Mouse (Mus musculus): ENCODE measurements around the gene Mapk8ip1.
A peak's percentile ranks its signal among the peaks of the same experiment; 100 is the strongest.

Mapk8ip1 gene

DNA sequence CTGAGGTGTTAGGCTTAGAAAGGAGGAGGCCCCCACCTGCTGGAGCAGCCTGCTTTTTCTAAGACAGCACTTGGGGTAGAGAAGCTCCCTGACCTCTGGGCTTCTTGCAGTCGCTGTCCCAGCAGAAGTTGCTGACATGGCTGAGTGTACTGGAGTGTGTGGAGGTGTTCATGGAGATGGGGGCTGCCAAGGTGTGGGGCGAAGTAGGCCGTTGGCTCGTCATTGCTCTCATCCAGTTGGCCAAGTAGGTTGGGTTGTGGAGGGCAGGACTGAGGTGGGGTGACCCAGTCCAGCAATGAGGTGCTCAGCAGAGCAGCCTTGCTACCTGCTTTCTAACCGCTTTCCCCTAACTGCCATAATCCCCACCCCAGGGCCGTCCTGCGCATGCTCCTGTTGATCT is 23.7 kb downstream of the Mapk8ip1 start:
- H3K36me3 ChIP-seq (ENCODE audit: control insufficient read depth, insufficient read depth, low read length, poor library complexity, severe bottlenecking): peaks cover 6% of the 10 kb centered on the region
- no peaks in the 10 kb centered on the region for H3K27me3 ChIP-seq (ENCODE audit: control insufficient read depth, insufficient read depth, low read length, poor library complexity, severe bottlenecking)
- DNase-seq (ENCODE audit: low read depth, low spot score): no peak

DNA sequence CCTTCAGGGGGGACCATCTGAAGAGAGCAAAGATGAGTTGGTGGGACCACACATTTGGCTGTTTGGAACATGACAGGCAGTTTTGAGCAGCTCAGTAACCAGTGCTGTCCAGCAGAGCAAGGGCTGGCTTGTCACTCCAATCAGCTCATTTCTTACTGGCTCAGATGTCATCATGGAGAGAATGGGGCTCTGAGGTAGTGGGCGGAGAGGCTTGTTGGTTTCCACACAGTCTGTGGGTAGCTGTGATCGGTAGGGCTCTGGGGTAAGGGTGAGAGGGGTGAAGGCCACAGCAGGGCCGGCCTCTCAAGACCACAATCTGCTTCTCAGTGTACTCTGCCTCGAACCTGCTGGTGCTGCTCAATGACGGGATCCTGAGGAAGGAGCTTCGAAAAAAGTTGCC is 24.8 kb downstream of the Mapk8ip1 start:
- Histone ChIP-seq H3K27me3 (ENCODE audit: control insufficient read depth, insufficient read depth, low read length, poor library complexity, severe bottlenecking) (no peaks in the 10 kb centered on the region), H3K36me3 (ENCODE audit: control insufficient read depth, insufficient read depth, low read length, poor library complexity, severe bottlenecking) (peaks cover 6% of the 10 kb centered on the region)
- no peak for DNase-seq (ENCODE audit: low read depth, low spot score)

DNA sequence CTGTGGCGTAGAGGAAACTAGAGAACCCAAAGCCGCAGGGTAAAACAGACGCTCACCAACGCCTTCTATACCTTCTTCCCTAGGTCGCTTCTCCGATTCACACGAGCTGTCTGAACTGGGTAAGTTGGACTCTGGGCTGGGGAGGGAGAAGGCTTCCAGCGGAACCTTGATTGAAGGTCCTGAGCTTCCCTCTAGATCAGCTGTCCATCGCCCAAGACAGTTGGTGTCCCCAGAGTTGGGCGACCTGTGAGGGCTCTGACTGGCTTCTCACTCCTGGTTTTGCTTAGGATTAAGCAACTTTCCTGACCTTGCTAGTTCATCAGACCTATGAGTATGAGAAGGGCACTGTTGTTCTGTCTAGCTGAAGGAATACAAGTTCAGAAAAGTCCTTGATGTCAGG is 25.3 kb downstream of the Mapk8ip1 start:
- Histone ChIP-seq H3K36me3 (ENCODE audit: control insufficient read depth, insufficient read depth, low read length, poor library complexity, severe bottlenecking) (peaks cover 6% of the 10 kb centered on the region), H3K27me3 (ENCODE audit: control insufficient read depth, insufficient read depth, low read length, poor library complexity, severe bottlenecking) (no peaks in the 10 kb centered on the region)
- no peak for DNase-seq (ENCODE audit: low read depth, low spot score)

DNA sequence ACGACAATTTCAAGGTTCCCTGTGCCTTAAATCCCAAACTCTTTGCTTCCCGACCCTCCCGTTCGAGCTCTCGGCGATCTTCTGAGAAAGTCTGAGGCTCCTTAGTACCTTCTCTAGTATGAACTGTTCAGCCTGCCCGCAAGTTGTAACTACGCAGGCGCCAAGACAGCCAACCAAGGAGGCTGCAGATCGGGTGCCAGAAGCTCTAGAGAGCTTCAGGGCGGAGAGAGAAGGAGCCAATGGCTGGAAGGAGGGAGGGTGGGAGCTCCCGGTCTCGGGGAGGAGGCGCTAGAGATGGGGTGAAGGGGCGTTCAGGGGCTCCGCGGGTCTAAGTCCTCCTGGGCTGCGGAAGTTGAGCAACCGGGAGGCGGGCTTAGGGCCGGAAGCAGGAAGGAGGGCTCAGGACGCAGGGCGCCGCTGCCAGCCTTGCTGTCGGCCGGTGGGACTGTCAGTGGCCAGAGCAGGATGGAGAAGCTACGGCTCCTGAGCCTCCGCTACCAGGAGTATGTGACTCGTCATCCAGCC is 25.9 kb downstream of the Mapk8ip1 start:
- peak; percentile 97 for DNase-seq (ENCODE audit: low read depth, low spot score)
- Histone ChIP-seq H3K27me3 (ENCODE audit: control insufficient read depth, insufficient read depth, low read length, poor library complexity, severe bottlenecking) (no peaks in the 10 kb centered on the region), H3K36me3 (ENCODE audit: control insufficient read depth, insufficient read depth, low read length, poor library complexity, severe bottlenecking) (peaks cover 6% of the 10 kb centered on the region)

DNA sequence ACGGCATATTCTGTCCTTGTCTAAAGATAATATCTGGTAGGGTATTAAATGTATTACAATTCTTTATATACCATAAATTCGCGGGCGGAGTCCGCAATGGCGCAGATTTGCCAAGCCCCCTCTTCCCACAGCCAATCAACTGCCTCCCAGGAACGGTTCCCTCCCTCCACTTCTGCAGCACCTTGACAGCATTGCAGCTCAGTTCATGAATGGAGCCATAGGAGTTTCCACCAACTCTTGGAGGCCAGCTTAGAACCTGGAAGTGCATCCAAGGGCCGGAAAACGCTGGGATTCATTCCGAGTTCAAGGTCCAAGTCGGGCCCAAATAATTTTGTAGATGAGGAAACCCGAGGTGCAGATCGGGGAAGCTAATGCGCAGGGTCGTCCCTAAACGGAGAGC is 26.5 kb downstream of the Mapk8ip1 start, which contains the start of the genes Pex16 and Large2:
Pex16 (plus strand) TSS at position 163 of the 400 bp plus-strand sequence.
Large2 (minus strand) TSS at position 356 of the 400 bp plus-strand sequence.
- no peaks in the 10 kb centered on the region for H3K27me3 ChIP-seq (ENCODE audit: control insufficient read depth, insufficient read depth, low read length, poor library complexity, severe bottlenecking)
- peaks cover 6% of the 10 kb centered on the region for H3K36me3 ChIP-seq (ENCODE audit: control insufficient read depth, insufficient read depth, low read length, poor library complexity, severe bottlenecking)
- peak; percentile 68 for DNase-seq (ENCODE audit: low read depth, low spot score)

DNA sequence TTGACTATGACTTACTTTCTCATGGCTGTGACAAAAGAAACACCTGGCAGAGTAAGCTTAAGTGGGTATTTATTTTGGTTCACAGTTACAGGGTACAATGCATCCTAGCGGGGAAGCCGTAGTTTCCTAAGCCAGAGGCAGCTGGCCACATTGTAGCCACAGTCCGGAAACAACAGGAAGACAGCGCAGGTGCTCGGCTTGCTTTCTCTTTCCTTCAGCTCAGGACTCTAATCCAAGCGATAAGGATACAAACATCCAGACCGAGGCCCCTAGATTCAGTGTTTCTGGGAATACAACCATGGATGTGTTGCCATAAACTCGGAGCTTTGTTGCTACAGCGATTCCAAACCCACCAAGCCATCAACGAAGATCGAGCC is 27.6 kb downstream of the Mapk8ip1 start:
- DNase-seq (ENCODE audit: low read depth, low spot score): no peak
- no peaks in the 10 kb centered on the region for H3K36me3 ChIP-seq (ENCODE audit: control insufficient read depth, insufficient read depth, low read length, poor library complexity, severe bottlenecking)
- no peaks in the 10 kb centered on the region for H3K27me3 ChIP-seq (ENCODE audit: control insufficient read depth, insufficient read depth, low read length, poor library complexity, severe bottlenecking)

DNA sequence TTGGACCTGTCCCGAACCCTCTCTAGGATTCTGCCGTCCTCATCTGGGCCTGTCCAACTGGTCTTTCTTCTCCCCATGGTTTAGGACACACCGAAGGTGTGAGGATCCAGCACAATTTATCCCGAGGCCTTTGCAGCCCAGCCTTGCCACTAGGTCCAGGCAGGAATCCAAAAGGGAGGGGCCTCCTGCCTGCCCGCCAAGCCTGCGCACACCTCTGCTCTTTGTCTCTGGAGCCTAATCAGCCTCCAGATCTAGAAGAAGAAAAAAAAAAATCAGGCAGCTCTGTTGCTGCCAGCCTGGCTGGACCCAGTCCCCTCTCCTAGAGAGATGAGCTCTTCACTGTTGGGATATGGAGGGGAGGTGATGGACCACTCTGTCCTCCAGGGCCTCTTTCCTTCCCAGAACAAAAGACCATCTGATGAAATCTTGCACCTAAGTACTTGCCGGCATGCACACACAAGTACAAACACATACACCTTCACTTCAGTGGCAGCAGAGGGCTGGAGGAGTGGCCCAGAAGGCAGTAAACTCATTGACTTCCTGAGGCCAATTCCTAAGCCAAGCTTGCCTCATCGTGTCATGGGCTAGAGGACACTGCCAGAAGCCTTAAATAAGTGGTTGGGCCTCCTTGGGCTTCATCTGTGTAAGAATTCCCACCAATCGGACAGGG is 28.2 kb downstream of the Mapk8ip1 start:
- Histone ChIP-seq H3K27me3 (ENCODE audit: control insufficient read depth, insufficient read depth, low read length, poor library complexity, severe bottlenecking) (no peaks in the 10 kb centered on the region), H3K36me3 (ENCODE audit: control insufficient read depth, insufficient read depth, low read length, poor library complexity, severe bottlenecking) (no peaks in the 10 kb centered on the region)
- no peak for DNase-seq (ENCODE audit: low read depth, low spot score)

DNA sequence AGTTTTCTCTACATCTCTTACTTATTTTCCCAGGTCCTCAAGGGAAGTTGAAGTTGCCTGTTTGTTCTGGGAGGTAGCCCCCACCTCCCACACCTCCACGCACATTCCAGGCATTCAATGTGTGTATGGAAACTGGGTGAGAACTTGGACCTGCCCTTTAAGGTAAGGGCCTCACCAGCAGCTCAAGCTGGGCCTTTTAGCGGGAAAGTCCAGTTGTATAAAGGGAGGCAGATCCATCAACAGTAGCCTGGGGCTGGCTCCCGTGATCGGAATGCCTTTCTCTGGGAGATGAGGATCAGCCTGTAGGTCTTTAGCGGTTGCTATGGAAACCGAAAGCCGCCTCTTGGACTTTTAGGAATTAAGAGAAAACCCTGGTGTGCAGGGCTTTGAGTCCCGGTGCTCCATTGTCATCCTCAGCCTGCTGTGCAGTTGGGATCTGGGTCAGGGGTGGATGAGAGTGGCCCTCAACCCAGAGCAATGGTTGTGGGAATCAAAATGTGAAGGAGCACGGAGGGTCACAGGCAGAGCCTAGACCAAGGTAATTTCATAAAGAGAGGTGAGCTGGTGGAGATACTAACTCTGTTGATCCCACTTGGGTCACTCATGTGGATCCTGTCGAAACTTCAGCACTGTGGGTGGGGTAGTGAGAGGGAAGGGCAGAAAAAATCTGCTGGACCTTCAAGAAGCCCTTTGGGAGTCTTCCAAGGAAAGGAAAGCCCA is 28.9 kb downstream of the Mapk8ip1 start:
- Histone ChIP-seq H3K36me3 (ENCODE audit: control insufficient read depth, insufficient read depth, low read length, poor library complexity, severe bottlenecking) (no peaks in the 10 kb centered on the region), H3K27me3 (ENCODE audit: control insufficient read depth, insufficient read depth, low read length, poor library complexity, severe bottlenecking) (no peaks in the 10 kb centered on the region)
- no peak for DNase-seq (ENCODE audit: low read depth, low spot score)

DNA sequence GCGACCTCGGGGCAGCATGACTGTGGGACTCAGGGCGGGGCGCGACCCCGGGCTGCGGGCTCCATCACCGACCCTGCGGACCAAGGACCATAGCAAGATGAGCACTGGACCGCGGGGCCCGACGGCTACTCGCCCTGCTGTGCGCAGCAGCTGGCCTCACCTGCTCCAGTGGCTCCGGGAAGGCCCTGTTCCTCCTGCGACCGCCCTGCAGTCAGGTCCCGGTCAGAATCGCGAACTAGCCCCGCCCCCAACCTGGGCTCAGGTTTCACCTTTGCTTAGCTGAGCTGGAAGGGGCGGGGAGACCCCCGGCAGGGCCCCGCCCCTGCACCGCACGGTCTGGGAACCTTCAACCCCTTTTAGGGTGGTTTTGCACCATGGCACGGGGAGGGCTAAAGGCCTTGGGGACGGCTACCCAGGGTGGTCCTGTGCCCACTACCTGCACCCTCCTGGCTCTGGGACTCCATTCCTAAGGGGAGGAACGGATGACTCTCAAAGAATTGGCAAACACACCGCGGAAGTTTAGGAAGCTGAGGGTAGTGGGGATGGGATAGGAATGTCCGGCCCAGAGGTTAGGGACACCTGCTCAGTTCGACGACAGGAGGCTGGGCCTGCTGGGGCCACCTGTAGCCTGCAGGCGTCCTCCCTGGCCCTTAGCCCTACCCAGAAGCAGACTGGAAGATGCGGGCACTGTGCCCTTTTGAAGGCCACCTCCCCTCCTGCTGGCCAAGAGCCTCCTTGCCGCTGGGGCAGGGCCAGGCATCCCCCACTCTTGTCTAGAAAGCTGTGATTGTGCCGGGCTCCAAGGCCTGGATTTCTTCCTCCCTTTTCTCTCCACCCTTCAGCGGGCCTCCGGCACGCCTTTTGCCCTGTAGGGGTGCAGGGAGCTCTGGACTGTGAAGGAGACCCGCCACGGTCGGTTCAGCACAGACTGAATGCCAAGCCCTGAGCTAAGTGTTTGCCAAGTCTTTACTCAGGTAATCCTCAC is 29.9 kb downstream of the Mapk8ip1 start:
- Histone ChIP-seq H3K27me3 (ENCODE audit: control insufficient read depth, insufficient read depth, low read length, poor library complexity, severe bottlenecking) (no peaks in the 10 kb centered on the region), H3K36me3 (ENCODE audit: control insufficient read depth, insufficient read depth, low read length, poor library complexity, severe bottlenecking) (no peaks in the 10 kb centered on the region)
- peak; percentile 43 for DNase-seq (ENCODE audit: low read depth, low spot score)

DNA sequence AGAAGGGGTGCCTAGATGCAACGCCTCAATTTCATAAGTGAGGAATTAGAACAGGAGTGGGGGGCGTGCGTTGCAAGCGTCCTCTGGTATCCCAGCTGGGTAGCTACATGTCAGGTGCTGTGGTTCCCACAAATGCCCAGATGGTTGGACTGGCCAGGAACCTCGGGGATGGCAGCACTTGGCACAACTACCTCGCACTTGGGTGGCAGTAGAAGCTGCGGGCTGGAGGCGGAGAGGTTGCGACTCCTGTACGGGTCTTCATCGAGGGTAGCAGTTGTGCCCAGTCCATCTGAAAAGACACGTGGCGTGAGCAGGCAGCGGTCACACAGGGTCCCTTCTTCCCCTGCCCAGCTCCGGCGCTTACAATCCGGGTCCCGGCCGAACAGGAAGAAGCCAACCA is 30.7 kb downstream of the Mapk8ip1 start:
- DNase-seq (ENCODE audit: low read depth, low spot score): no peak
- no peaks in the 10 kb centered on the region for H3K36me3 ChIP-seq (ENCODE audit: control insufficient read depth, insufficient read depth, low read length, poor library complexity, severe bottlenecking)
- H3K27me3 ChIP-seq (ENCODE audit: control insufficient read depth, insufficient read depth, low read length, poor library complexity, severe bottlenecking): no peaks in the 10 kb centered on the region

DNA sequence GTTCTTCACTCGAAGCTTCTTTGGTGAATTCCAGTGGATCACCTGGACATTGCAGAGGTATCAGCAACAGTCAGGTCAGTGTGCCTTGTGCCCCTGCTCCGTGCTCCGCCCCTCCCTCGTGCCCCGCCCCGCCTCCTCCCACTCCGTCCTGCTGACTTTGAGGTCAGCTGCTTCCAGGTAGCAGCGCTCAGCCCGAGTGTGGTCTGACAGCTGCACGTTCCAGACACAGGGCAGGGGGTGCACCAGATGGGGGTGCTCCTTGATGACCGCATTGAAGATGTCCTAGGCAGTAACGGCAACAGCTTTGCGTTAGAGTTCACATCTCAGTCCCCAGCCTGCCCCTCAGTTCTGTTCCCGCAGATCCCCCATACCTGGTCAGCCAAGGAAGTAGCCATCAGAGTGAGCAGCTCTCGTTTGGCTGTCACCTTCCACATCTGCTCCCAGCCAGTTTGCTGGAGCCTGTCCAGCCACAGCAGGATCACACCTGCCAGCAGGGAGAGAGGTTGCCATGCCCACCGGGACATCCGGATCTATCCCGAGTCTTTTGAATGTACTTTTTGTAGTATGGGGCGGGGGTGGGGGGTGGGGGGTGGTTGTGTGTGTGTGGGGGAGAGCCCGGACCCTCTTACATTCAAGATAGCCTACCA is 33.6 kb downstream of the Mapk8ip1 start:
- H3K27me3 ChIP-seq (ENCODE audit: control insufficient read depth, insufficient read depth, low read length, poor library complexity, severe bottlenecking): no peaks in the 10 kb centered on the region
- no peak for DNase-seq (ENCODE audit: low read depth, low spot score)
- no peaks in the 10 kb centered on the region for H3K36me3 ChIP-seq (ENCODE audit: control insufficient read depth, insufficient read depth, low read length, poor library complexity, severe bottlenecking)

DNA sequence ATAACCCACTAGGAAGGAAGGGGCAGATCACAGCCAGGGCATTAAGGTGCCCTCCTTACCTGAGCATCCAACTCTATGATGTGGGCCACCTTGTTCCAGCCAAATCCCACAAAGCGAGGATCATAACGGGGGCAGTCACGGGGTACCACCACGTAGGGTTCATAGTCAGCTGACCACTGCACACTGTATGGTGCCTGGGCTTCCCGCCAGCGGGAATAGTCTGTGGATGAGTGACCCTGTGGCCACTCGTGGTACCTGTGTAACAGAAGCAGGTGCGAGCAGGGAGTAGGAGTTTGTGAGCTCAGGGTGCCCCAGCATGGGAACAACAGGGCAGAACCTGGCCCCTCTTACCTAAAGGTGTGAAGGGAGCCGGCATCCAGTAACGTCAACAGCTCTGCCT is 35.5 kb downstream of the Mapk8ip1 start:
- DNase-seq (ENCODE audit: low read depth, low spot score): no peak
- H3K27me3 ChIP-seq (ENCODE audit: control insufficient read depth, insufficient read depth, low read length, poor library complexity, severe bottlenecking): no peaks in the 10 kb centered on the region
- peaks cover 2% of the 10 kb centered on the region; the same call in 1 of the 2 replicates for H3K36me3 ChIP-seq (ENCODE audit: control insufficient read depth, insufficient read depth, low read length, poor library complexity, severe bottlenecking)

DNA sequence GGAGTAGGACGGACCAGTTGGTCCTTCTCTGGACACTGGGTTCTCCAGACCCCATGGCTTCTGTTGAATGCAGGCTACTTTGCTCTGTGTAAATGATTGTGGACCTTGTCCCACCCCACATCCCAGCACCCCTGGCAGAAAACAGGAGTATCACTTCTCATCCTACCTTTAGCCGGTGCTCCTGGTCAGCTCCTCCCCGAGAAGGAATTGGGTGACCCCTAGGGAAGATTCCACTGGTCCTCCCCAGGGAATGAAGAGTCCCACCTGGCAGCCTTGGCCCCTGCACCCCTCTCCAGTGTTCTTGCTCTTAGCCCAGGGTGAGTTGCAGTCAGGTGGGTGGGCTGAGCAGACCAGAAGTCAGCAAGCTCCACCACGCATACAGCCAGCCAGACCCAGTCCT is 37.0 kb downstream of the Mapk8ip1 start:
- no peak for DNase-seq (ENCODE audit: low read depth, low spot score)
- peaks cover 6% of the 10 kb centered on the region for H3K36me3 ChIP-seq (ENCODE audit: control insufficient read depth, insufficient read depth, low read length, poor library complexity, severe bottlenecking)
- no peaks in the 10 kb centered on the region for H3K27me3 ChIP-seq (ENCODE audit: control insufficient read depth, insufficient read depth, low read length, poor library complexity, severe bottlenecking)

DNA sequence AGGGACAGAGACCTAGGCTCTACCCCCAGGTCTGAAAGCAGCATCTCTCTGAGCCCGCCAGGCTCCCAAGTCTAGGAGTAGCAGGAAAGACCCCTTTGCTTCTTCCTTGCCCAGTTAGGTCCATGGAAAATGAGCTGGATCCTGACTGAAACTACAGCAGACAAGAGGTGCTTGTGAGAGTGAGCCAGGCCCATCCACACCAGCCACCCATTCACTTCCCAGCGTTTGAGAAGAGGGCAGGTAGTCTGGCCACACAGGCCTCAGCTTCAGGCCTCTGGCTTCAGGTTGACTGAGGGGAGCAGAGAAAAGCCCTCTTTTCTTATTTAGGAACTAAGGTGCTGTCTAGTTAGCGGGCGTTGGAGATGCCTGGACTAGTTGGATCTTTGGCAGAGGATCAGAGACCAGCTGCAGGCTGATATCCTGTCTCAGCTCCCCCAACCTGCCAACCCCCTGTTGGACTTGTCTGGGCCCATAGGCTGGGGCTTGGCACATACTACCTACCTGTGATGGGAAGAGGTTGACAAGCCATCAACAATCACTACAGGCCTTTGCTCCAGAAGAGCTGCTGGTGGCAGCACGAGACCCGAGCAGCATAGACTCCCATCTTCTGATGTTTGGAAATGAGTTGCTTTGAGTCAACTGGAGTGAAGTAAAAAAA is 38.4 kb downstream of the Mapk8ip1 start:
- Histone ChIP-seq H3K36me3 (ENCODE audit: control insufficient read depth, insufficient read depth, low read length, poor library complexity, severe bottlenecking) (peaks cover 12% of the 10 kb centered on the region), H3K27me3 (ENCODE audit: control insufficient read depth, insufficient read depth, low read length, poor library complexity, severe bottlenecking) (no peaks in the 10 kb centered on the region)
- DNase-seq (ENCODE audit: low read depth, low spot score): no peak
